Mouse (Mus musculus) bone marrow macrophage, adult 2 months (primary cell): Measurements from ENCODE around the gene Mafk.

Source experiments
- CTCF ChIP-seq: IDR thresholded peaks from 2 replicates; pipeline ENCODE4 v1.5.1; 2012; ENCODE audit warnings: low read depth, mild to moderate bottlenecking, low read length, moderate library complexity
- POLR2A ChIP-seq: IDR thresholded peaks from 2 replicates; pipeline ENCODE4 v1.6.1; 2012; ENCODE audit warnings: mild to moderate bottlenecking, low read depth, low read length, borderline replicate concordance

DNA sequence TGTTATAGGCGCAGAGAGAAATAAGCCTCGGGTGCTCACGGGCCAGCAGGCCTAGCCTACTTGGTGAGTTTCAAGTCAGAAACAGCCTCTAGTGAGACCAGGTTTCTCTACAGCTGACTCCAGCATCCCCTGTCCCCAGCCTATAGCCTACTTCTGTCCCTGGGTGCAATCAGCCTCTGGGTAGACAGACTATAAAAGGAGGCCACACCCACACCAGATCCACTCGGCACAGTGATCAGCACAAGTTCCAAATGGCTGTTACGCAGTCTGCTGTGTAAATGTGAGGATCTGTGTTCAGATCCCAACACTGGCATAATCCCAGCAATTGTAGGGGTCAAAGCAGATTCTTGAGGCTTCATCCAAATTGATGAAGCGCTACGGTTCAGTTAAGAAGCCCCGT is 11.9 kb downstream of the Mafk start:
- TF ChIP-seq CTCF (no peak), POLR2A (no peak)
